Mouse (Mus musculus) ES-E14 (cell line): ENCODE results near the gene Hmgb1. TPM values are rescaled to one million over a fixed set of nuclear protein-coding genes. Genes with fewer than 3 reads are reported as not detected.

Experiments
- DNase-seq: peaks from one replicate; pipeline ENCODE4 v3.0.0-alpha.2; 2013; ENCODE audit warnings: low read depth, low spot score
- H3K27ac ChIP-seq: 2 replicates; pipeline ENCODE4 v1.5.1; 2012; ENCODE audit warnings: low read depth, mild to moderate bottlenecking, low read length, moderate library complexity, mixed read lengths; ENCODE audit not compliant: poor library complexity, insufficient read depth, severe bottlenecking
- H3K36me3 ChIP-seq: 2 replicates; pipeline ENCODE4 v1.6.1; 2012; ENCODE audit warnings: mild to moderate bottlenecking, low read length, moderate library complexity, mixed read lengths; ENCODE audit not compliant: control insufficient read depth, poor library complexity, insufficient read depth, severe bottlenecking
- H3K4me1 ChIP-seq, 2 experiments: fragments of 150-350 bp in 1 of 2; sonication (generic) in 1 of 2; 2 replicates each; pipeline ENCODE4 v1.6.1; 2012; ENCODE audit warnings: low read length in 2 of 2, mild to moderate bottlenecking in 1 of 2, mixed read lengths in 1 of 2; ENCODE audit not compliant: control insufficient read depth in 2 of 2, insufficient read depth in 2 of 2, poor library complexity in 1 of 2
- H3K4me3 ChIP-seq, 2 experiments: fragments of 150-350 bp in 1 of 2; sonication (generic) in 1 of 2; 2 replicates each; pipeline ENCODE4 v1.5.1; 2012; ENCODE audit warnings: low read length in 2 of 2, low read depth in 1 of 2, mild to moderate bottlenecking in 1 of 2, mixed read lengths in 1 of 2; ENCODE audit not compliant: insufficient read depth in 1 of 2, poor library complexity in 1 of 2, severe bottlenecking in 1 of 2
- H3K9ac ChIP-seq: 2 replicates; pipeline ENCODE4 v1.6.1; 2012; ENCODE audit warnings: low read depth, mild to moderate bottlenecking, low read length, mixed read lengths; ENCODE audit not compliant: poor library complexity, insufficient read depth, severe bottlenecking
- H3K9me3 ChIP-seq: fragments of 150-350 bp; sonication (generic); 2 replicates; pipeline ENCODE4 v1.6.1; 2012; ENCODE audit warnings: low read depth, mild to moderate bottlenecking, low read length; ENCODE audit not compliant: control insufficient read depth, insufficient read depth
- CHD2 ChIP-seq: IDR thresholded peaks from 2 replicates; pipeline ENCODE4 v1.6.1; 2014; ENCODE audit warnings: mild to moderate bottlenecking, low read depth, low read length, inconsistent platforms
- HCFC1 ChIP-seq: IDR thresholded peaks from 2 replicates; pipeline ENCODE4 v1.6.1; 2012; ENCODE audit warnings: low read length, inconsistent platforms, borderline replicate concordance; ENCODE audit not compliant: insufficient read depth
- MAFK ChIP-seq: IDR thresholded peaks from 2 replicates; pipeline ENCODE4 v1.6.1; 2014; ENCODE audit warnings: mild to moderate bottlenecking, low read depth, low read length, inconsistent platforms; ENCODE audit not compliant: insufficient read depth
- ZC3H11A ChIP-seq: IDR thresholded peaks from 2 replicates; pipeline ENCODE4 v1.6.1; 2012; ENCODE audit warnings: low read depth, mild to moderate bottlenecking, inconsistent platforms, low read length, borderline replicate concordance
- ZNF384 ChIP-seq: IDR thresholded peaks from 2 replicates; pipeline ENCODE4 v1.6.1; 2012; ENCODE audit warnings: low read depth, low read length, inconsistent platforms
- in situ Hi-C, 2 experiments: fragments of 600-800 bp; cut with MboI; formaldehyde crosslinking; loops; one replicate each; pipeline ENCODE4 v1.15.1; 2025; ENCODE audit warnings: low sequenced_read_pairs in 2 of 2, inconsistent platforms in 1 of 2; ENCODE audit not compliant: unreplicated experiment in 2 of 2
- total RNA-seq: library from RNA; depleted of rRNA; stranded (reverse); fragments of 300-350 nt; gene quantifications from 2 replicates; pipeline ENCODE4 v1.2.3, GENCODE M21; 2012

Gene Hmgb1
- total RNA-seq, 1 experiment, result 350 TPM

GRCm38 (mm10) chr5:149202941-149203340, 18.7 kb upstream of the Hmgb1 start:
- peaks cover 2 to 17% of the 10 kb centered on the region in 2 experiments; a peak in 3 of 4 replicates for H3K4me1 ChIP-seq
- no peaks in the 10 kb centered on the region for H3K9me3 ChIP-seq
- no peak overlapping the region for H3K9ac ChIP-seq
- TF ChIP-seq CHD2 (no peak), MAFK (peak; percentile 61), ZC3H11A (no peak), HCFC1 (no peak)
- H3K36me3 ChIP-seq, result peaks cover 55% of the 10 kb centered on the region
- no peak for DNase-seq
- in situ Hi-C loops, result no loop called here
- H3K4me3 ChIP-seq, result no peak overlapping the region
- H3K27ac ChIP-seq, result no peak overlapping the region

- Histone ChIP-seq H3K4me3 (no peak overlapping the region), H3K4me1 (peaks cover 6 to 19% of the 10 kb centered on the region in 2 experiments), H3K36me3 (peaks cover 46% of the 10 kb centered on the region), H3K27ac (no peak overlapping the region), H3K9me3 (no peaks in the 10 kb centered on the region), H3K9ac (no peak overlapping the region)
- TF ChIP-seq ZNF384 (no peak), HCFC1 (no peak), ZC3H11A (no peak), MAFK (no peak), CHD2 (no peak)
- no peak for DNase-seq
- in situ Hi-C loops, result no loop called here
Observed at GRCm38 (mm10) chr5:149198782-149199181, 14.5 kb upstream of the Hmgb1 start.

- in situ Hi-C loops, result no loop called here
- no peak for DNase-seq
- no peak overlapping the region for H3K4me3 ChIP-seq
- H3K36me3 ChIP-seq, result peaks cover 38% of the 10 kb centered on the region
- H3K9me3 ChIP-seq, result no peaks in the 10 kb centered on the region
- H3K9ac ChIP-seq, result no peak overlapping the region
- TF ChIP-seq ZC3H11A (no peak), ZNF384 (no peak), MAFK (no peak), CHD2 (no peak), HCFC1 (no peak)
- H3K27ac ChIP-seq, result no peak overlapping the region
- H3K4me1 ChIP-seq, result peaks cover 4 to 10% of the 10 kb centered on the region in 2 experiments; a peak in 3 of 4 replicates
Observed at GRCm38 (mm10) chr5:149196611-149197010, 12.3 kb upstream of the Hmgb1 start.

GRCm38 (mm10) chr5:149190160-149190559, 5.9 kb upstream of the Hmgb1 start:
- TF ChIP-seq CHD2 (no peak), ZC3H11A (no peak), ZNF384 (no peak), HCFC1 (no peak), MAFK (no peak)
- in situ Hi-C loops, result no loop called here
- Histone ChIP-seq H3K9me3 (no peaks in the 10 kb centered on the region), H3K27ac (no peak overlapping the region), H3K36me3 (peaks cover 37% of the 10 kb centered on the region), H3K9ac (no peak overlapping the region), H3K4me1 (peaks cover 2% of the 10 kb centered on the region in 2 experiments; a peak in 1 of 4 replicates), H3K4me3 (no peak overlapping the region)
- DNase-seq, result no peak

GRCm38 (mm10) chr5:149185806-149186205, 1.5 kb upstream of the Hmgb1 start:
- H3K9me3 ChIP-seq, result no peaks in the 10 kb centered on the region
- H3K9ac ChIP-seq, result peak overlapping the region; percentile 20; the same call in 1 of the 2 replicates
- peaks cover 14% of the 10 kb centered on the region for H3K36me3 ChIP-seq
- DNase-seq, result no peak
- peaks cover 4 to 5% of the 10 kb centered on the region in 2 experiments; a peak in 3 of 4 replicates for H3K4me1 ChIP-seq
- in situ Hi-C loops, result no loop called here
- H3K4me3 ChIP-seq, result peak overlapping the region; percentile 86 to 90; a peak in 3 of 4 replicates
- TF ChIP-seq MAFK (no peak), HCFC1 (no peak), ZC3H11A (no peak), CHD2 (no peak), ZNF384 (no peak)
- no peak overlapping the region for H3K27ac ChIP-seq
